Mouse (Mus musculus): ENCODE data around the gene Zfp740. TPM values are rescaled to one million over a fixed set of nuclear protein-coding genes. Genes with fewer than 3 reads are reported as not detected.

Gene Zfp740
- polyA plus RNA-seq, 1 experiment from 2014 or later, result 52.7 TPM

DNA sequence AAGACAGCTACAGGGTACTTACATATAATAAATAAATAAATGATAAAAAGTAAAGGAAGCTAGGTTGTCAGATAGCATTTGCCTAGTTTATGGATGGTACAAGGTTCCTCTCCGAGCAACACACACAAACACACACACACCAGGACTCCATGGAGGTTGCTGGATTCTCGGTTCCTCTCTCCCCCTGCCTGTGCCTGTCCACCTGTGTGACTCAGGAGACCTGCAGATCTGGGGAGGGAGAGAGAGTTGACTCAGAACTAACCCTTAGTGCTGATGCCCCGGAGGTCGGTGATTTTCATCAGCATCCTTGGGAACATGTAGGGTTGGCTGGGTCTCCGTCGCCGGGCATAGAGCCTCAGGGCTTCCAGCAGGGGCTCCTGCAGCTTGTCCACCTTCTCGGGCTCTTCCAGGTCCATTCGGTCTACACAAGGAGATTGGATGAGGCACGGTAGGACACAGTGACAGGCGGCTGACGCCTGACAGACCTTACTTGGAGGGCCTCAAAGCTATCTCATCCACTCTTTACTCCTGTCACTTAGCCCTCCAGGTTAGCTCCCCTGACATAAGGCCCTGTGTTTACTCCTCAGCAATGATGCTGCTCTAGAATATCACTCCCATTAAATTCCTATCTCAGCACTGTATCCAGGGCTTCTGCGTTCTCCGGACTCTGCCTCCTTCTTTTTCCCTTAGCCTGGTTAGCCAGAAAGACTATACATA lies 35.7 kb downstream of the Zfp740 start:
- 87% methylated on average over 14 of the region's 14 CpGs for WGBS
- no peak for ATAC-seq (ENCODE audit: low FRiP score, low read depth)
- H3K9ac ChIP-seq, result no peak overlapping the region
- no peak overlapping the region for H3K27ac ChIP-seq (replicated peaks)
- no peak overlapping the region for H3K4me2 ChIP-seq
- peaks cover 6% of the 10 kb centered on the region for H3K4me1 ChIP-seq (replicated peaks)
- H3K4me3 ChIP-seq, result no peak overlapping the region
- no peaks in the 10 kb centered on the region for H3K9me3 ChIP-seq
- no peaks in the 10 kb centered on the region for H3K36me3 ChIP-seq
- peaks cover 17% of the 10 kb centered on the region for H3K27me3 ChIP-seq

DNA sequence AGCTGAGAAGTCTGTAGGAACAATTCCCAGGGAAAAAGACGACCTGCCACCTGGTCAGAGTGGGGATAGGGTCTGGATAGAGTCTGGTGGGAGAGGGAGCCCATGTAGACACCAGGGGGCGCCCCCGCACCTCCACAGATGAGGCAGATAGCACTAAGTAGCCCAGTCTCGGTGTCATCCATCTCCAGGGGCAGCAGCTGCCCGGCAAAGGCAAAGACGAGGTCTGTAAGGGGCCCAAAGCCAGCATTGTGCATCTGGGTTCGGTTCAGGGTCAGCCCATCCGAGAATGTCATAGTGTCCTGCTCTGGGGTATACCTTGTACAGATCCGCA lies 36.2 kb downstream of the Zfp740 start:
- H3K27me3 ChIP-seq, result peaks cover 22% of the 10 kb centered on the region
- no peak overlapping the region for H3K9ac ChIP-seq
- H3K36me3 ChIP-seq, result no peaks in the 10 kb centered on the region
- 9% methylated on average over 9 of the region's 9 CpGs for WGBS
- H3K9me3 ChIP-seq, result no peaks in the 10 kb centered on the region
- no peak overlapping the region for H3K27ac ChIP-seq (replicated peaks)
- no peak overlapping the region for H3K4me3 ChIP-seq
- H3K4me2 ChIP-seq, result no peak overlapping the region
- peaks cover 12% of the 10 kb centered on the region for H3K4me1 ChIP-seq (replicated peaks)
- peak; percentile 69; the same call in 1 of the 2 replicates for ATAC-seq (ENCODE audit: low FRiP score, low read depth)

DNA sequence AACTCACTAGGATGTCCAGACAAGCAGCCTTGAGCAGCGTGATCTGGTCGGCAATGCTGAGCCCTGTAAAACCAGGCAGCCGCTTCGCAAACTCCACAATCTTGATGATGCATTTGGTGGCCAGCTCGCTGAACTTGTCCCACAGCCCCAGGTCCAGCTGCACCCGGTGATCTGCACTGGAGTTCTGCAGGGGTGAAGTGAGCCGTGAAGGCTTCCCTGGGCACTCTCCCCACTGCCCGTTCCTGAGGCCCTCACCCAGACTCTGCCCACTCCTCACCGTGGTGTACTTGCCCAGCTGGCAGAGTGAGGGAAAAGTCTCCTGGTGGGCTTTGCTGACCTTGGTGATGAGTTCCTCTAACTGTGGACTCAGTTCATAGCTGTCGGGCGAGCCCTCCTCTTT lies 36.8 kb downstream of the Zfp740 start:
- peaks cover 18% of the 10 kb centered on the region for H3K4me1 ChIP-seq (replicated peaks)
- H3K4me2 ChIP-seq, result no peak overlapping the region
- ATAC-seq (ENCODE audit: low FRiP score, low read depth), result no peak
- H3K9ac ChIP-seq, result no peak overlapping the region
- peaks cover 26% of the 10 kb centered on the region for H3K27me3 ChIP-seq
- H3K4me3 ChIP-seq, result no peak overlapping the region
- no peaks in the 10 kb centered on the region for H3K9me3 ChIP-seq
- 79% methylated on average over 11 of the region's 11 CpGs for WGBS
- no peak overlapping the region for H3K27ac ChIP-seq (replicated peaks)
- H3K36me3 ChIP-seq, result no peaks in the 10 kb centered on the region

DNA sequence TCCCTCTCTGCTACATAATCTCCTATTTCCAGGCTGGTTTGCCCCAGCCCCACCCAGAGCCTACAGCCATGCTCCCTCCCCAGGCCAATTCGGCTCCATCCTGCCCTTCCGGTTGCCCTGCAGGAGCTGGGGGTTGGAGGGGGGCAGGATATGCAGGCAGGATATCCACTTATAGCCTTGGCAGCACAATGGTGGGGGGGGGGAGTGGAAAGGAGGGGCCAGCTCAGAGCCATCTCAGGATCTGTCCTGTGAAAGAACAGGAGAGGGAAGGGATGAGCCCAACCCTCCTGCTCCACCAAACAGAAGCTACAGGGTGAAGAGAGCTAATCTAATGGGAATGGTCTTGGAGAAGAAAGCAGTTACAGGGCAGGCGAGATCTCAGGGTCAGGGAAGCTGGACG lies 37.6 kb downstream of the Zfp740 start:
- no peak for ATAC-seq (ENCODE audit: low FRiP score, low read depth)
- Histone ChIP-seq H3K4me3 (no peak overlapping the region), H3K27ac (replicated peaks) (no peak overlapping the region), H3K9me3 (no peaks in the 10 kb centered on the region), H3K36me3 (no peaks in the 10 kb centered on the region), H3K4me2 (no peak overlapping the region), H3K9ac (no peak overlapping the region), H3K4me1 (replicated peaks) (peaks cover 26% of the 10 kb centered on the region), H3K27me3 (peaks cover 32% of the 10 kb centered on the region)
- WGBS, result 87% methylated on average over 4 of the region's 4 CpGs

DNA sequence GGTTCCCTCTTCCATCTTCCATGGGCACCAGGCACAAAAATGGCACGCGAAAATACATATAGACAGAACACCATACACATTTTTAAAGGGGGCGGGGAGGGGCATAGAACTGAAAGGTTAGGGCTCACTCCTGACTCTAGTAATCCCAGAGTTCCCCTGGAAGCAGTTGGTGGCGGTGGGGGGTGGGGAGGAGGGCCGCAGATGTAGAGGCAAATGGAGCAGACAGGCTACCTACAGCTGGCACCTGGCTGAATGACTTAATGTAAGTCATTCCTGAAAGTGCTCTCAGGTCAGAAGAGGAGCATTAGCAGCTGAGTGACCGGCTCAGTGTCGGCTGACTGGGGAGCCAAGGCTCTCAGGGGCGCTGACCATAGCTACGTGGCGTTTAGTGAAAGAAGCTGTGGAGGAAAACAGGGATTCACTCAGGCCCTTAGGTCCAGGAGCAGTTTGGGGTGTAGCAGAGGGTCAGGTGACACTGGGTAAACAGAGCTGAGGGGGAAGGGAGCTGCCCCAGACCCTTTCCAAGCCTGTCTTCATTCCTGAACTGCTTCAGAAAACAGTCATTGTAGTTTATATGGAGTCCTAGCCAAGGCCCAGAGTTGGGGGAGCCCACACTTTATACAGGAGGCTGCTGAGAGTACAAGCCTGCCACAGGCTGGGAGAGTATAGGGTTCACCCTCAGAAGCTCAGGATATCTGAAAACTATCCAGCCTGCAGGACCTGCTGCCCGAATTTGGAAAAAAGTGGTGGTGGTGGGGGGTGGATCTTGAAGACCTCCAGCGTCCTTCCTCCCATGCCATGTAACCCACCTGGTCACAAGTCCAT lies 39.6 kb downstream of the Zfp740 start:
- Histone ChIP-seq H3K27ac (replicated peaks) (no peak overlapping the region), H3K4me3 (no peak overlapping the region), H3K4me1 (replicated peaks) (peaks cover 42% of the 10 kb centered on the region), H3K27me3 (peaks cover 32% of the 10 kb centered on the region), H3K9me3 (no peaks in the 10 kb centered on the region), H3K36me3 (no peaks in the 10 kb centered on the region), H3K4me2 (peak overlapping the region; percentile 97; the same call in 1 of the 2 replicates), H3K9ac (no peak overlapping the region)
- 38% methylated on average over 12 of the region's 12 CpGs for WGBS
- no peak for ATAC-seq (ENCODE audit: low FRiP score, low read depth)

DNA sequence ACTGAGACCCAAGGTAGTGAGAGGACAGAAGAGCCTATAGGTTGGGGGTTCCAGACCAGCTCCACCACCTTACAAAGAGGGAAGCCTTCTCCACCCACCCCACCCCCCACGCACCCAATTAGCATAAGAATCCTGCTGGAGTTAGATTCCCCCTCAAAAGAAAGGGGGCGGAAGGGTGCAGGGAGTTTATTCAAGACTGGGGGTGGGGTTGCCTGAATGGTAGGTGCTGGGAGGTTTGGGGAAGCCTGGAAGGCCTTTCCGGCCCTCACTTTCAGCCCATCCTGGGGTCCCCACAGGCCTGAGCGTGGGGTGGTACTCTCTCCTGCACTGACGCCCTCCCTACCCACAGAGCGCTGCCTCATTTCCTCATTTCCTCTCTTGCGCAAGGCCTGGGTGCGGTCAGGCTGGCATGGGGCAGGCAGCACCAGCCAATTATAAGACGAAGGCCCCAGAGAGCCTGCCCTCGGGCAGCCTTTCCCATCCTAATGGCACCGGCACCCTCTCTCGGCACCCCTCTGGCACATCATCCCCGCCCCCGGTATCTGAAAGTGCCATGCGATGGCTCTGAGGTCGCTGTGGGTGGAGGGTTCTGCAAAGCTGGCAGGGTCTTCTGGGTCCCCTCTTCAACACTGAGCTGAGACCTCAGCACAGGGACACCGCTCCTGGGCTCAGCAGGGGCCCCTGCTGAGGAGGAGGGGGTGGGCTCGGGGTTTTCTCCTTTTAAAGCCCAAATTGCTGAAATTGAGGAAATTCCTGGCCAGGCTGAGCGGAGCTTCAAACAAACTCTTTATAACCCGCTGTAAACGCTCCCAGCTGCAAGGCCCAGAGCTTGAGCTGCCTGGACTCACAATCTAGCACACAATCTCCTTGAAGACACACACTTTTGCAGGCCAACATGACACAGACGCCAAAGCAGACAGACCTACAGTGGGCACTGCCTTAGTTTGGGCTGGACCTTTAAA lies 40.5 kb downstream of the Zfp740 start:
- Histone ChIP-seq H3K27me3 (peaks cover 35% of the 10 kb centered on the region), H3K27ac (replicated peaks) (no peak overlapping the region), H3K4me3 (peak overlapping the region; percentile 13), H3K4me2 (peak overlapping the region; percentile 97), H3K36me3 (no peaks in the 10 kb centered on the region), H3K4me1 (replicated peaks) (peaks cover 48% of the 10 kb centered on the region), H3K9me3 (no peaks in the 10 kb centered on the region), H3K9ac (no peak overlapping the region)
- ATAC-seq (ENCODE audit: low FRiP score, low read depth), result no peak
- WGBS, result 14% methylated on average over 22 of the region's 22 CpGs

DNA sequence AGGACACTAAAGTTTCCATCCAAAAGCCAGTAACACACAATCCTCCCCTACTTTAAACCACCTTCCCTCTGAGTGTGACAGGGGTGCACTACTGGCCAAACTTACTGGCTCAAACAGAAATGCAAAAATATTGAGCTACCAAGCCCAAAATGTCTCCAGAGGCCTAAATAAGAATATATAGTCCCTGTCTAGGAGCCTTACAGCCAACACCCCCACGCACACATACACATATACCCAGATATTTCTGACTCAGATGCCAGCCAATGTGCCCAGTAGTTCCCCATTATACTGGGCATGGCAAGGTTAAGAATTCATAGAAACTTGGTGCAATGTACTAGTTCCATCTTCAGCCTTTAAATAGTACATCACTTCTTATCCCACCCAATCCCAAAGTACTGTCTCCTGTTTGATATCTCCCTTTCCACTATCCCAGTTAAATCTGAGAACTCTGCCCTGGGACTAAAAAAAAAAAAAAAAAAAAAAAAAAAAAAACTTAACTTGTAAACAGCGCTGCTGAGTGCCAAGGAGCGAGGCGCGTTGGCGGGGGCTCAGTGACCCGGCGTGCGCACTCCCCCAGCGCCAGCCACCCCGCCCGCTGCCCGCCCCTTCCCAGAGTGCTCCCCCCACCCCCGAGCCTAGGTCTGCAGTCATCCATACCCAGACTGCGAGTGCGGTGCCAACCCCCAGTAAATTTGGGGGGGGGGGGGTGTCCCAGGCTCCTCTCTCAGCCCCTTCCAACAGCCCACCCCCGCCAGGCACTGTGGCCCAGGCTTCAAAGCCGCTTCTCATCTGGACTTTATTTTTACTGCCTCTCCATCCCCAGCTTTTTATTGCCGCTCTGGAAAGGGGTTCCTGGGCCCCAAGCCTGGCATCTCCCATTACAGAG lies 41.5 kb downstream of the Zfp740 start:
- H3K27ac ChIP-seq (replicated peaks), result no peak overlapping the region
- peak overlapping the region; percentile 62 for H3K4me3 ChIP-seq
- H3K9me3 ChIP-seq, result no peaks in the 10 kb centered on the region
- ATAC-seq (ENCODE audit: low FRiP score, low read depth), result no peak
- peak overlapping the region; percentile 97 for H3K4me2 ChIP-seq
- H3K4me1 ChIP-seq (replicated peaks), result peaks cover 51% of the 10 kb centered on the region
- 7% methylated on average over 19 of the region's 19 CpGs for WGBS
- H3K36me3 ChIP-seq, result no peaks in the 10 kb centered on the region
- peaks cover 43% of the 10 kb centered on the region for H3K27me3 ChIP-seq
- 0 out of 2 replicates have a peak overlapping the region, but pooled peaks have one; percentile 67 for H3K9ac ChIP-seq

DNA sequence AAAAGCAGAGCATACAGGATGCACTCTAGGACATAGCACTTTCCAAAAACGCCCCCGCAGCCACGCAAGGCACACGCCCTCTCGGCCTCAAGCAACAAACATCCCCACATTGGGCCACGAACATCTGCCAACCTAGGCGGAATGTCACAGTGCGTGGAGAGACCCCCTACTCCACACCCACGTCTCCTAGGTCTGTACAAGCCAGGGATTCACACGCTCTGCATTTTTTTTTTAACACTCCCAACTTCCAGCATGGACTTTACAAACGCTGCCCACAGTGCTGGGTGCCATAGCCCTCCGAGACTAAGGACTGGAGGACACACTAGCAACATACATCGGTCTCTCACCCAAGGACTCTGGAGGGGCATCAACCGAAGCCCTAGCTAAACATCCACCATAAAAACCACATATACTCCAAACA lies 42.4 kb downstream of the Zfp740 start:
- Histone ChIP-seq H3K9ac (peak overlapping the region; percentile 67), H3K36me3 (no peaks in the 10 kb centered on the region), H3K27ac (replicated peaks) (peak overlapping the region; percentile 89), H3K9me3 (no peaks in the 10 kb centered on the region), H3K4me1 (replicated peaks) (peaks cover 51% of the 10 kb centered on the region), H3K4me2 (peak overlapping the region; percentile 97), H3K27me3 (peaks cover 49% of the 10 kb centered on the region), H3K4me3 (peak overlapping the region; percentile 62)
- 6% methylated on average over 14 of the region's 14 CpGs for WGBS
- ATAC-seq (ENCODE audit: low FRiP score, low read depth), result no peak

DNA sequence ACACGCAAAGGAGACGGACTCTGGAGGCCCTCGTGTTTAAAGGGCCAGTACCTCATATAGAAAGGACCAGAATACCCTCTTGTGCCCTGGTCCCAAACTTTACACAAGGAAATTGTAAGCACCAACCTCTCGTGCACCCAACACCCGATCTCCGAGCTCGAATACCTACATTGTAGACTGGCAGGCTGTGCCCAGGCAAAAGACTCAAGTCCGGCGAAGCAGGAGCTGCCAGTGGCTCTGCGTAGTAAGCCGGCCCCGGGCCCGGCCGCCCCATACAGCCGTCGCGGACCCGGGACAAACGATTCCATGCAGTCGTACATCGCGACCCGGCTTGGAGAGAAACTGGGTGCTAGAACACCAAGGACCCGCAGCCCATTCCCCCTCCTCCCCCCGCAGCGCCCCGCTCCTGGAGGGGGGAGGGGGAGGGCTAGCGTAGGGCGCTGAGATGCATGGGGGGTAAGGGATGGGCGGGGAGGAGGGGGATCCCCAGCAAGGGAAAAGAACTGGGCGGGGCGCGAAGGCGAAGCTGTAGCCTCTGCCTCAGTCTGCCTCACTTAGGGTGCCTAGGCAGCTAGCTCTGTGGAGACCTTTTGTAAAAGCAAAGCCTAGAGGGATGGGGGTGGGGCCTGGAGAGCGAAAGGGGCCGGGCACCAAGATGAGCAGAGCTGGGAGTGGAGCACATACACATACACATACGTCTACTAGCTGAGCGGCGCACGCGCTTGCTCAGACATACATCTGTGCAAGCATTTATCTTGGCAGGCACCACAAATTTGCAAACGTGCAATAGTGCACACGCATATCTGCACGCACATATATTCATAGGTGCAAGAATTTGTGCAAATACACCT lies 43.1 kb downstream of the Zfp740 start:
- under 1% methylated on average over 41 of the region's 44 CpGs for WGBS
- peak overlapping the region; percentile 89 for H3K27ac ChIP-seq (replicated peaks)
- no peaks in the 10 kb centered on the region for H3K36me3 ChIP-seq
- peak; percentile 85 for ATAC-seq (ENCODE audit: low FRiP score, low read depth)
- H3K9ac ChIP-seq, result peak overlapping the region; percentile 67
- peak overlapping the region; percentile 62 for H3K4me3 ChIP-seq
- no peaks in the 10 kb centered on the region for H3K9me3 ChIP-seq
- peaks cover 51% of the 10 kb centered on the region for H3K4me1 ChIP-seq (replicated peaks)
- peak overlapping the region; percentile 97 for H3K4me2 ChIP-seq
- peaks cover 50% of the 10 kb centered on the region for H3K27me3 ChIP-seq

DNA sequence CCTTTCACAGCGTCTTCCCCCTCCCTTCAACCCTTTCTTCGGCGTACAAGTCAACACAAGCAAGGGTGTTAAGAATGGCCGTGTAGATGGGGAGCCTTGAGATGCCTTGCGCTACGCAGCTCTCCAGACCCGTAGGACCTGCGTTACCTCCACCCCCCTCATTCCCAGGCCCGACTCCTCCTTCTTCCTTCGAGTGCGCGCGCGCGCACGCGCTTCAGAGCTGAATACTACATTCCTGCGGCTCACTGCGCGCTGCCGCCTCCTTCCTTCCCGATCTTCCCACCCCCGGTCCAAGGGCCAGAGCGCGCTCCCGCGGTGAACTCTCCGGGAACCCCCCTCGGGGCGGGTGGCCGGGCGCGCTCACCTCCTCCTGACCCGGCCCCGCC lies 43.8 kb downstream of the Zfp740 start:
- peak overlapping the region; percentile 62 for H3K4me3 ChIP-seq
- peak overlapping the region; percentile 97 for H3K4me2 ChIP-seq
- peak; percentile 84 for ATAC-seq (ENCODE audit: low FRiP score, low read depth)
- H3K9ac ChIP-seq, result peak overlapping the region; percentile 67
- no peaks in the 10 kb centered on the region for H3K9me3 ChIP-seq
- peak overlapping the region; percentile 89 for H3K27ac ChIP-seq (replicated peaks)
- peaks cover 53% of the 10 kb centered on the region for H3K27me3 ChIP-seq
- H3K36me3 ChIP-seq, result no peaks in the 10 kb centered on the region
- 0% methylated on average over 32 of the region's 35 CpGs for WGBS
- peaks cover 51% of the 10 kb centered on the region for H3K4me1 ChIP-seq (replicated peaks)
